Mouse (Mus musculus): ENCODE data around the gene March10. TPM values are rescaled to one million over a fixed set of nuclear protein-coding genes. Genes with fewer than 3 reads are reported as not detected.

March10 gene
- polyA plus RNA-seq, 1 experiment from 2014 or later, result 0.19 TPM

DNA sequence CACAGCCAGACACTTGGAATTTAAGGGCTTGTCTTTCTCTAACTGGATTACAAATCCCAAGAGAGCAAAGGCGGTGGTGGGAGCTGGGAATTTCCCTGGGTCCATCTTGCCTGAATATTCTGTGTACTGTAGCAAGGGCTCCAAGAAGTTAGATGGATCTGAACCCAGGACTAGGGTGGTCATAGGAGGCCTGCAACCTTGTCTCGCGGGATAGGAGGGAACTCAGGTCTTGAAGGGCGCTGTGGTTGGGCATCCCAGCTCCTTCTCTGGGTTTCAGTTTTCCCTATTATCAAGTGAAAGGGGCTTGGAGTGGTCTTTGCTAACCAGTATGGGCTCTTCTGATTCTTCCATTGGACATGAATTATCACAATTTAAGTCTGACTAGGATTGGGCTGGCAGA, 140.4 kb downstream of the March10 start:
- WGBS (ENCODE audit: insufficient replicate concordance), result 84% methylated on average over 4 of the region's 4 CpGs
- no peak overlapping the region for H3K4me3 ChIP-seq (ENCODE audit: low read depth, low read length)
- no peak for ATAC-seq (replicated peaks; ENCODE audit: insufficient number of reproducible peaks, low FRiP score, low TSS enrichment)
- no peak overlapping the region for H3K27ac ChIP-seq (ENCODE audit: low read depth, low read length)
- H3K36me3 ChIP-seq (ENCODE audit: control insufficient read depth, insufficient read depth, low read length), result no peaks in the 10 kb centered on the region
- H3K9me3 ChIP-seq (replicated peaks; ENCODE audit: control insufficient read depth, low read length), result no peaks in the 10 kb centered on the region
- no peaks in the 10 kb centered on the region for H3K27me3 ChIP-seq (ENCODE audit: control insufficient read depth, insufficient read depth, low read length)
- peaks cover 37% of the 10 kb centered on the region for H3K4me1 ChIP-seq (ENCODE audit: control insufficient read depth, insufficient read depth, low read length)
- no peak overlapping the region for H3K4me2 ChIP-seq
- H3K9ac ChIP-seq (ENCODE audit: low read depth, low read length), result no peak overlapping the region

DNA sequence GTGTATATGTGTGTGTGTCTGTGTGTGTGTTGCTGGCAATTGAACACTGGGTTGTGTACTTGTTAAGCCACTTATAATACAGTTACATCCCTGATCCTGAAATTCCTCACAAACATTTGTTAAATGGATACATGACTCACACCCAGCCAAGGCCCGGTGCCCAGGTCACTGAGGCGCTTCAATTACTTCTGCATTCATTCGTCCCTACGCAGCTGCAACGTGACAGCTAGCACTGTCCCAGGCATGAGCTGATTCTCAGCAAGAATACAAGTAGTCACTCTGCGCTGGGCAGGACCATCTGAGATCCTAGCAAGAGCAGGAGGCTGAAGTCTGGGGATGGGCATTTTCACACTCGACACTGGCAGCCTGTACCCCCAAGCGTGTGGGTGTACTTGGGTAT, 141.2 kb downstream of the March10 start:
- ATAC-seq (replicated peaks; ENCODE audit: insufficient number of reproducible peaks, low FRiP score, low TSS enrichment), result no peak
- 81% methylated on average over 8 of the region's 8 CpGs for WGBS (ENCODE audit: insufficient replicate concordance)
- Histone ChIP-seq H3K4me1 (ENCODE audit: control insufficient read depth, insufficient read depth, low read length) (peaks cover 38% of the 10 kb centered on the region), H3K27me3 (ENCODE audit: control insufficient read depth, insufficient read depth, low read length) (no peaks in the 10 kb centered on the region), H3K27ac (ENCODE audit: low read depth, low read length) (no peak overlapping the region), H3K9me3 (replicated peaks; ENCODE audit: control insufficient read depth, low read length) (no peaks in the 10 kb centered on the region), H3K4me3 (ENCODE audit: low read depth, low read length) (no peak overlapping the region), H3K36me3 (ENCODE audit: control insufficient read depth, insufficient read depth, low read length) (no peaks in the 10 kb centered on the region), H3K9ac (ENCODE audit: low read depth, low read length) (no peak overlapping the region), H3K4me2 (no peak overlapping the region)

DNA sequence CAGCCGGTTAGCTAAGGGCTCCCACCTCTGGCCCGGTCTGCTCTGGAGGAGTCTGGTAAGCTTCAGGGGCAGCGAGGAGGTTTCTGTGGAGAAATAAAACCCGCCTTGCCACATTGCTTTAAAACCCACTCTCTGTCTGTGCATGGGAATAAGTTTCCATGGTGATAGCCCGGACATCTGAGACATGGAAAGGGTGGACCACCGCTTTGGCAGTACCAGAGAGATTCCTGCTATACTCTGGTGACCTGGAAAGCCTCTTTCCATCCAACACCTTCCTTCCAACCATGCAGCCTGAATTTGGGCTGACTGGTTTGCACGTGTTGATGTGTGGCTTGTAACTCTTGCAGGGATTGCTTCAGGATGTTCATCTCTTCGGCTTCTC, 142.9 kb downstream of the March10 start:
- H3K27me3 ChIP-seq (ENCODE audit: control insufficient read depth, insufficient read depth, low read length), result no peaks in the 10 kb centered on the region
- H3K4me2 ChIP-seq, result no peak overlapping the region
- peaks cover 42% of the 10 kb centered on the region for H3K4me1 ChIP-seq (ENCODE audit: control insufficient read depth, insufficient read depth, low read length)
- peak overlapping the region; percentile 74 for H3K27ac ChIP-seq (ENCODE audit: low read depth, low read length)
- 36% methylated on average over 8 of the region's 8 CpGs for WGBS (ENCODE audit: insufficient replicate concordance)
- no peak overlapping the region for H3K4me3 ChIP-seq (ENCODE audit: low read depth, low read length)
- no peak for ATAC-seq (replicated peaks; ENCODE audit: insufficient number of reproducible peaks, low FRiP score, low TSS enrichment)
- H3K9me3 ChIP-seq (replicated peaks; ENCODE audit: control insufficient read depth, low read length), result no peaks in the 10 kb centered on the region
- H3K9ac ChIP-seq (ENCODE audit: low read depth, low read length), result no peak overlapping the region
- no peaks in the 10 kb centered on the region for H3K36me3 ChIP-seq (ENCODE audit: control insufficient read depth, insufficient read depth, low read length)

DNA sequence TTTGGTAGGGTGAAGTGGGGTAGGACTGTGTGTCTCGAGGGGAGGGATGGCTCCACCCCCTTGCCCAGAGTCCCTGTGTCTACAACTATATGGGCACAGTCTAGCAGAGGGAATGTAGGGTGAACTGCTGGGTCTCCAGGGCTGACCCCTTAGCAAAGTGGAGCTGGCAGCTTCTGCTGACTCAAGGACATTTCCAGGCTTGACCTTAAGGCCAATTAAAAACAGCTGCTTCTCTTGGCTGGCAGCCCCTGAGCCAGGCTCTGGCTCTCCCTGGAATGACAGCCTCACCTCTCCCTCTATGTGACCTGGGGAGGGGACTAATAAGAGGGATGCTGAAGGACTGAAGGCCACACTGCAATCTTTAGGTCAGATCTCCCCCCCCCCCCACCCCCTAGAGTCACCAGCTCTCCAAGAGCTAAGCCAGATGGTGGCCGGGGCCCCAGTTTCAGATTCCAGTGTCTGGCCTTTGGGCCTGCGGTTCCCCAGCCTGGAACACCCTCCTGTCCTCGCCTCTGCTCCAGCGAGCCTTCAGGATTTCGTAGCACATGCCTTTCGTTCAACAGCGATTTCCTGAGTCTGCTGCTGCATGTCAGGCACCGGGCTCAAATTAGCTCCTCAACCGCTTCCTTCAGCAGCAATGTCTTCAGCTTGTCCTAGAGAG, 143.4 kb downstream of the March10 start:
- no peak for ATAC-seq (replicated peaks; ENCODE audit: insufficient number of reproducible peaks, low FRiP score, low TSS enrichment)
- Histone ChIP-seq H3K27ac (ENCODE audit: low read depth, low read length) (peak overlapping the region; percentile 74), H3K9ac (ENCODE audit: low read depth, low read length) (no peak overlapping the region), H3K27me3 (ENCODE audit: control insufficient read depth, insufficient read depth, low read length) (no peaks in the 10 kb centered on the region), H3K4me1 (ENCODE audit: control insufficient read depth, insufficient read depth, low read length) (peaks cover 43% of the 10 kb centered on the region), H3K9me3 (replicated peaks; ENCODE audit: control insufficient read depth, low read length) (no peaks in the 10 kb centered on the region), H3K4me2 (no peak overlapping the region), H3K4me3 (ENCODE audit: low read depth, low read length) (no peak overlapping the region), H3K36me3 (ENCODE audit: control insufficient read depth, insufficient read depth, low read length) (no peaks in the 10 kb centered on the region)
- WGBS (ENCODE audit: insufficient replicate concordance), result 20% methylated on average over 10 of the region's 10 CpGs

DNA sequence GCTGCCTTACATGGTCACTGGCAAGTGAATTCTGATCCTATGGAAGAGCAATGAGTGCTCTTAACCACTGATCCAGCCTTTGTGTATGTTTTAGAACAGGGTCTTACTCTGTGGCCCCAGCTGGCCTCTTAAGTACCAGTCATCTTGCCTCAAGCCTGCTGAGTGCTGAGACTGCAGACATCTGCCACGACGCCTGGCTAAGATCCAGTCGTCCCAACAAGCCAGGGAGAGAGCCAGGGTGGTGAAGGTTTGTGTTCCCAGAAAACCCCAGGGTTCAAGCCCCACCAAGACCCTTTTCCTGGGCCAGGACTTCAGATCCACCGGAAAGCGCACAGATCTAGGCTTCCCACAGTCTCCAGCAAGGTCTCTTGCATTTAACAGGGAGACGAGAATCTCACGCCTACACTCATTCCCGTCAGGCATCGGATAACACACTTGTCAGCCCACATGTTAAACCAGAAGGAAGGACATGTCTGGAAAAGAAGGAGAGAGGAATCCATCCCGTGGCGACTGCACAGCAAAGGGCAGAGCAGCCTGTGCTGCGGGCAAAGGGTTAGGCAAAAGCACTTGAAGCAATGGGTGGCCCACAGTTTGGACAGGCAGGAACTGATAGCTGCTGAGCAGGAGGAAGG, 144.1 kb downstream of the March10 start:
- no peak for ATAC-seq (replicated peaks; ENCODE audit: insufficient number of reproducible peaks, low FRiP score, low TSS enrichment)
- 27% methylated on average over 12 of the region's 12 CpGs for WGBS (ENCODE audit: insufficient replicate concordance)
- no peaks in the 10 kb centered on the region for H3K27me3 ChIP-seq (ENCODE audit: control insufficient read depth, insufficient read depth, low read length)
- H3K9me3 ChIP-seq (replicated peaks; ENCODE audit: control insufficient read depth, low read length), result no peaks in the 10 kb centered on the region
- H3K4me1 ChIP-seq (ENCODE audit: control insufficient read depth, insufficient read depth, low read length), result peaks cover 43% of the 10 kb centered on the region
- peak overlapping the region; percentile 16; the same call in 1 of the 2 replicates for H3K9ac ChIP-seq (ENCODE audit: low read depth, low read length)
- peak overlapping the region; percentile 74 for H3K27ac ChIP-seq (ENCODE audit: low read depth, low read length)
- no peaks in the 10 kb centered on the region for H3K36me3 ChIP-seq (ENCODE audit: control insufficient read depth, insufficient read depth, low read length)
- H3K4me3 ChIP-seq (ENCODE audit: low read depth, low read length), result no peak overlapping the region
- H3K4me2 ChIP-seq, result no peak overlapping the region

DNA sequence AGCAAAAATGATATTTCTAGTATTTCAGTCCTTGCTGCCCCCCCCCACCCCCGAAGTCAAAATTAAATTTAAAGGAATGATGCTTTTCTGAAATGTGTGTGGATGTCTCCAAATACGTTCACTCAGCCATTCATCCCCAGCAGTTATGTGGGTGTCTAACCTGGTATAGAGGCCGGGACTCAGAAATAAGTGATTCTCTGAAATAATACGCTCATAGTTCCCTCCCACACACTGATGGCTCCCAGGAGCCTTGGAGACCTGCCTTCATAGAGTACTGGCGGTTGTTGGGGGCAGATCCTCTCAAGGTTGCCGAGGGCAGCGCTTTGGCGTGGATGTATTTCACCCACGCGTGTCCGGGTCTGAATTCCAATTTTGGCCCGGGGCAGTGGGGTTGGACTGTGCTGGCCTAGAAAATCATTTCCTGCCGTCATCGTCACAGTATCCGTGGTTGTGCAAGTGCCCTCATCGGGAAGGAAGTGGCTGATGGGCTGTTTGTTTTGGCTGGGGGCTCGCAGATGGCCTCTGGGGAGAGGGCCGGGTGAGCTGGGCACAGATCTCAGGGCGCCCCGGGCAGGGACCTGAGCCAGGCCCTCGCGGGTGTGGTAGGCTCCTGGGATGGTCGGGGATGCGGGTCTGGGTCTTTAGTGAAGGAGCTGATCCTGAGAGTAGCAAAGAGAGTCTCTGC, 145.1 kb downstream of the March10 start:
- 0 out of 2 replicates have a peak overlapping the region, but pooled peaks have one; percentile 34 for H3K9ac ChIP-seq (ENCODE audit: low read depth, low read length)
- no peak overlapping the region for H3K27ac ChIP-seq (ENCODE audit: low read depth, low read length)
- H3K4me3 ChIP-seq (ENCODE audit: low read depth, low read length), result no peak overlapping the region
- no peaks in the 10 kb centered on the region for H3K36me3 ChIP-seq (ENCODE audit: control insufficient read depth, insufficient read depth, low read length)
- 64% methylated on average over 24 of the region's 24 CpGs for WGBS (ENCODE audit: insufficient replicate concordance)
- peaks cover 43% of the 10 kb centered on the region for H3K4me1 ChIP-seq (ENCODE audit: control insufficient read depth, insufficient read depth, low read length)
- H3K4me2 ChIP-seq, result no peak overlapping the region; the same call in 1 of the 2 replicates
- no peaks in the 10 kb centered on the region for H3K27me3 ChIP-seq (ENCODE audit: control insufficient read depth, insufficient read depth, low read length)
- no peak for ATAC-seq (replicated peaks; ENCODE audit: insufficient number of reproducible peaks, low FRiP score, low TSS enrichment)
- no peaks in the 10 kb centered on the region for H3K9me3 ChIP-seq (replicated peaks; ENCODE audit: control insufficient read depth, low read length)

Other genes starting within 250 kb of the March10 start
- 5.1 and 6.7 TPM in 2 replicates for gene Mrc2, start 164.1 kb downstream of the March10 start, polyA plus RNA-seq (2014; fragmentation: Nextera tagmentation; extraction: Ambion mirVana)
- 23.2 and 24.8 TPM in 2 replicates for gene Tanc2, start 133.3 kb upstream of the March10 start, polyA plus RNA-seq (2014; fragmentation: Nextera tagmentation; extraction: Ambion mirVana)